Mouse (Mus musculus) retina, embryonic 14.5 days (tissue): ENCODE measurements at regions not wholly inside any gene's neighbourhood (a gene's known extent, or its start where the extent isn't known, plus 50 kb on each side); places are given as distances from the start of the nearest gene placed in this dataset.

Experiments used
- DNase-seq: peaks from one replicate; pipeline ENCODE4 v3.0.0-alpha.2; 2015; ENCODE audit warnings: low spot score

DNA sequence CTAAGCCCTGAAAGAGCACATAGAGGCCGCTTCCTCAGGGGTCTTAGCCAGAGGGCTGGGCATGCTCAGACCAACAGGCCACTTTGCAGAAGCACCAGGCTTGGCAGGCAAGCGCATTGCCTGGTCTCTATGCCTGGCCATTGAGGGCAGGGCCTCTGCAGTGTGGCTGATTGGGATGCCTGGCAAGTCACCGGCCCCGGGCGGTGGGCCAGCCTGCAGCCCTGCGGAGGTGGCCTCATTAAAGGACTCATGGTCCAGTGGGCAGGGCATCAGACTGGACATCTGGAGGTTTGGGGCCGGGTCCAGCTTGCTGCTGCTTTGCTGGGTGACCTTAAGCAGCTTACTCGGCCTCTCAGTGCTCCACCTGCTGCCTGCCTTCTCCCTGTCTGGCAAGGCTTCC lies 165.3 kb downstream of the Inhbb start:
- peak; percentile 77 for DNase-seq

DNA sequence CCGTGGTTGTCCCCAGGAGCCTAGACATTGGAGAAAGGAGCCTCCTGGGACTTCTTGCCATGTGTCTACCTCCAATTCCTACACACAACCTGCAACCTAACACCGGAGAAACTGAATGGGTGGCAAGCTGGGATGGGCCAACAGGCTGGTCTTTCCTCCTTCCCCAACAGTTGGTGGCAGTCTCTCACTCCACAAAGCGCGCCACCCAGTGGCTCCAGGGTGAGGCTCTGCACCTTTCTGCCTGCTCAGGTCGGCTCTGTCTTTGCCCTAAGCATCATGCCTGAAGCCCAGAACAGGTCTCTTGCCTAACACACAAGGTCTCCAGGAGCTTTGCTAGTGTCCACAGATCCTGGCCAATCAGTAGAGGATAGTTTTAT lies 166.0 kb downstream of the Inhbb start:
- no peak for DNase-seq

GRCm38 (mm10) chr1:119255386-119256096 lies 166.5 kb downstream of the Inhbb start:
- DNase-seq = no peak

- DNase-seq = no peak
Measured at GRCm38 (mm10) chr1:119254928-119255327, 167.1 kb downstream of the Inhbb start.

GRCm38 (mm10) chr1:119253371-119253851 lies 168.6 kb downstream of the Inhbb start:
- no peak for DNase-seq

DNA sequence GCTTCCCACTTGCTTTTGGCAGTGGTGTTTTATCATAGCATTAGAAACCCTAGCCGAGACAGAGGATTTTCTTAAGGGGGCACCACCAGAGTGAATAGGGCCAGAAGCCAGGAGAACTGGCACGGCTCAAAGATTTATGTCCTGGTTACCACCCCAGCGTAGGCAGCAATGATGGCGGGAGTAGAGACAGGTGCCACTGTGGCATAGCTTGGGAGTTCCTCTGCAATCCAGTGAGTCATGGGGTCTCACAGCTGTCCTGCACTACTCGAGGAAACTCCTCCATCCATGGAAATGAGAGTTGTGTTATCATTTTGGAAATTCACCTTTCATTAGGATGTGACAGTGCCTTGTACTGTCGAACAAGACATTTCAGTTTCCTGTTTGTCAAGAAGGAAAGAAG lies 169.6 kb downstream of the Inhbb start:
- DNase-seq = no peak

- DNase-seq = no peak
Measured at GRCm38 (mm10) chr1:119251741-119252140, 170.3 kb downstream of the Inhbb start.

GRCm38 (mm10) chr1:119248776-119249495 lies 173.1 kb downstream of the Inhbb start:
- DNase-seq = no peak

DNA sequence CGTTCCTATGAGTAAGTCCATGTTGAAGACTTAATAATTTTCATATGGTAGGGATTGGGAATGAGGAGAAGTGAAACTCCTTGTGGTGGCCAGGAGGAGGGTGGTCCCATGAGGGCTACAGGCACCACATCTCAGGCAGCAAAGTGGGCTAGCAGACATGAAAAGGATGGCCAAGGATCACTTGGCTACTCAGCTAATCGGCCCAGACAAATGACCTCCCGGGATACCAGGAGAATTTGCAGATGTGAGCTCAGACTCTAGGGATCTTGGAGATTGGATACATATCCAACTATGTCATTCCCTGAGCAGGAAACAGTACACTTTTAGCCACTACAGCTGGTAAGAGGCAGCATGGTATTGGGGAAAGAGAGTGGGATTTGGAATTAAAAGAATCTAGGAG lies 174.9 kb downstream of the Inhbb start:
- DNase-seq = no peak

GRCm38 (mm10) chr1:119238463-119238862 lies 183.6 kb downstream of the Inhbb start:
- peak; percentile 54 for DNase-seq

- no peak for DNase-seq
Measured at GRCm38 (mm10) chr1:119236787-119237186, 183.4 kb upstream of the Gli2 start.

DNA sequence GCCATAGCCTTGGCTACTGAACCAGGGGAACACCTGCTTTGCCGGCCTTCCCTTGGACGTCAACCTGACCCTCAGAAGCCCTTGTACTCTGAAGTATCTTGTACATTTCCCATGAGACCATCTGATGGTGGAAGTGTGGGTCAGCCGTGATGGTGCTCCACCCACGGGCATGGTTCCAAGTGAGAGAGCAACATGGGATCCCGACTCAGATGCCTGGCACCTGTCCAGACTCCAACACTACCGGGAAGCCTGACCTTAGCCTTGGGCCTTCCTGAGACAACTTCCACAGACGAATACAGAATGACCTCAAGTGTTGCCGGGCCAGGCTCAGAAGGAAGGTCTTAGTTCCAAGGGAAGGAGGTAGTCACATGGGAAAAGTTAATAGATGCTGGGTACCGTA lies 181.0 kb upstream of the Gli2 start:
- no peak for DNase-seq

DNA sequence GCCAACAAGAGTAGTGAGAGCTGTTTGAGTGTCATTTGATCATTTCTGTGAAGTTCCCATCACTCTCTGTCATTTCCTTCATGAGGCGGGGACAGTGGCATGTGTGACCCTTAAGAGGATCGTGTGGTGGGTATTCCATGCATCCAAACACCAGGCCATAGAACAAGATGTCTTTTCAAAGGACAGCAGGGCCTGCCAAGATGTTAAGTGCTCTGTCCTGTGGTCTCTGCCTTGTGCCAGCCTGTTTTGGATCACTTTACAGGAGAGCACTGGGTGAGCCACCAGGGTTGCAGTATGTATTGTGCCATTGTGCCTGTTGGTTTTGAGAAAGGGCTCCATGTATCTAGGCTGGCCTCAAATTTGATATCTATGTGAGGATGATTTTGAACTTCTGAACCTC lies 173.6 kb upstream of the Gli2 start:
- DNase-seq = no peak

DNA sequence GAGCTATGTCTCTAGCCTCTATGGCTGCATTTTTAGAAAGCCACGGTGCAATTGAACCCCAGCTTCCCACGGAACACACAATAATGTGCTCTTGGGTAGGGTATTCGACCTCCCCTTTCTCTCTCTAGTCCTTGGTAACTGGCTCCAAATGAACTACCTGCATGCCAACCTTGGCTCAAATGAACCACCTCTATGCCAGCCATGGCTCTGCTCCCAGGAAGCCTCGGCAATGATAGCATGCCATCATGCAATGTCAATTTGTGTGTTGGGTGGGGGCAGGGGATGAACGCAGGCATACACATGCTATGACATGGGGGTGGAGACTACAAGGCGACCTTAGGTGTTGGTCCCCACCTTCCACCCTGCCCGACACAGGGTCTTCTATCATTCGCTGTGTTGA lies 170.5 kb upstream of the Gli2 start:
- DNase-seq = no peak

GRCm38 (mm10) chr1:119221901-119222300 lies 168.5 kb upstream of the Gli2 start:
- DNase-seq = no peak

GRCm38 (mm10) chr1:119221012-119221411 lies 167.6 kb upstream of the Gli2 start:
- no peak for DNase-seq

- DNase-seq = no peak
Measured at GRCm38 (mm10) chr1:119219817-119220216, 166.4 kb upstream of the Gli2 start.

DNA sequence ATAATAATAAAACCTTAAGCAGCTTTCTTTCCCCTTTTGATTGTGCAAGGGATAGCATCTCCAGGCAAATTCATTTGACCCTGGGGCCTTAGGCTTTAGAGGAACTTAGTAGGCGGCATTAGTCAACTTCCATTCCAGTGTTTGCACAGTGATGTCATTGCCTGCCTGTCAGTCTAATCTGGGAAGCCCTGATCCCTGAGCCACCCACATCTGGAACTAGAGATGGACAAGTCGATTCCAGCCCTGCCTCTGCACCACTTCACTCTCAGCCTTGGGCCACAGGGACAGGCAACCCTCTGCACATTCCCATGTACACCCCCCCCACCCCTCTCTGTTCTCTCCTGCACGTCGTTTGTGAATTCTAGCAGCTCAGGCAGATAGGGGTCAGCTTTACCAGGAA lies 164.0 kb upstream of the Gli2 start:
- no peak for DNase-seq

DNA sequence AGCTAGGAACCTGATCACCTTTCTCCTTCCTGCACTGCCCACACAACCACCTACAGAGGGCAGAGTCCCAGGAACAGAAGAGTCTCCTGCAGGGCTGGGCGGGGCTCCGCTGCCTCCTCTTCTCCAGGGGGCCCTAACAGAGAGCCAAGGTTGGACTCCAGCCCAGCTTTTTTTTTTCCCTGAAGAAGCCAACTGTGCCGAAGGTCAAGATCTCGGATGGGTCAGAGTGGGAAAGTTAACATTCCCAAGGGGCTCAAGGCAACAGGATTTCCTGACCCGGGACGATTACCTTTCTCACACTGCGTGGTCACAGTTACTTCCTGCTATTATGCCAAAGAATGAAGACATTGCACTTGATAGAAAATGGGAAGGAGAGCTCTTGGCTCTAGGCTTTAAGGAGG lies 156.2 kb upstream of the Gli2 start:
- DNase-seq = no peak

DNA sequence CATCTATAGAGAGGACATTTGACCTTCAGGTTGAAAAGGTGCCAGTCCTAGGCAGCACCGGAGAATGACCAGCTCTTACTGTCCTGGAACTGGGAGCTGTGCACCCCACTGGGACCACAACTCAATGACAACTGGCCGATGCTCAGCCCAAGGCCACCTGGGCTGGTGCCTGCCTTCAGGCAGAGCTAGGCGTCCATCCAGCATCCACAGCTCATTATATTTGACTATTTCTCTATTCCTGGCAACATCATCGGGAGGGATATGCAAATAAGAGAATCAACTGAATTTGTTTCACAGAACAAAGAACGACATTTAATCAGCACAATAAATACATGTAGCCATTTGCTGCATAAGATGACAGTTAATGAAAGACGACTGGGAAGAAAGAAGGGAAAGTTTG lies 149.0 kb upstream of the Gli2 start:
- DNase-seq = no peak

DNA sequence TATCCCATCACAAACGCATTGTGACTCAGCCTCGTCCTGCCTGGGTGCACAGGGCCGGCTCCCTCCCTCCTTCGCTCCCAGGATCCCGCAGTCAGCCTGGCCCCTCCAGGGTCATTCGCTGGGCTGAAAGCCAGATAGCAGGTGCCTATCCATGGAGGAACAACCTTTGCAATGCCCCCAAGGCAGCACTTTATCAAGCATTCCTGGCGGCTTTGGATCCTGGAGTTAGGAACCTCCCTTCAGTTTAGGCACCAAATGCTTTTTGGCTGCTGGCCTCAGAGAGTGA lies 143.9 kb upstream of the Gli2 start:
- no peak for DNase-seq

GRCm38 (mm10) chr1:119196674-119197414 lies 143.4 kb upstream of the Gli2 start:
- no peak for DNase-seq

DNA sequence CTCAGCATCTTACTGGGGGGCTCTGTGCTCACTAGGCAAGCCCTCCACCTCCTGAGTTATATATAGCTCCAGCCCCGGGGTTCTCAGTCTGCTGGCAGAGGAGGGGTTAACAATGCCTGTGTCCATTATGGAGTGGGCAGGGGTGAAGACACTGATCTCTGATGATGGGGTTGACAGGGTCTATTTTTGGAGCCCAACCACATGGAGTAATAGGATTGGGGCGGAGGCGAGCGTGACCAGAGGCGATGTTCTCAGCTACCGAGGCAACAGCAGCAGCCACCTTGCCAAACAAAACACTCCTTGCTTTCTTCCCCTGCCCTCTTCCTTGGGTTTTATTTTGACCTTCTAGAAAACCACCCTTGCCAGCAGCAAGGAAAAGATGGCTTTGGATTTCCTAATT lies 141.1 kb upstream of the Gli2 start:
- DNase-seq = peak; percentile 41
